Mouse (Mus musculus) midbrain, postnatal 0 days (tissue): ENCODE results near the gene Emg1. TPM values are rescaled to one million over a fixed set of nuclear protein-coding genes. Genes with fewer than 3 reads are reported as not detected.

Experiments used
- ATAC-seq: fragments of 200-750 bp; cut with Nextera tagmentation; 2 replicates; pipeline ENCODE4 v1.8.0; 2017; ENCODE audit warnings: moderate number of reproducible peaks, mild to moderate bottlenecking, moderate TSS enrichment, moderate library complexity; ENCODE audit not compliant: low FRiP score
- DNase-seq: peaks from one replicate; pipeline ENCODE4 v3.0.0-alpha.2; 2015; ENCODE audit warnings: low spot score
- H3K27ac ChIP-seq: fragments of 300-500 bp; sonication (generic); 2 replicates; pipeline ENCODE4 v1.5.1; 2014; ENCODE audit warnings: low read depth, mild to moderate bottlenecking, low read length, mixed read lengths
- H3K27me3 ChIP-seq: fragments of 300-500 bp; sonication (generic); 2 replicates; pipeline ENCODE4 v1.6.1; 2014; ENCODE audit warnings: low read length, control low read depth, mixed read lengths; ENCODE audit not compliant: insufficient read depth
- H3K36me3 ChIP-seq: fragments of 300-500 bp; sonication (generic); 2 replicates; pipeline ENCODE4 v1.6.1; 2014; ENCODE audit warnings: low read length, control low read depth, mixed read lengths; ENCODE audit not compliant: insufficient read depth
- H3K4me1 ChIP-seq: fragments of 300-500 bp; sonication (generic); 2 replicates; pipeline ENCODE4 v1.6.1; 2014; ENCODE audit warnings: mild to moderate bottlenecking, control low read depth, antibody characterized with exemption, low read length, mixed read lengths; ENCODE audit not compliant: insufficient read depth
- H3K4me2 ChIP-seq: fragments of 300-500 bp; sonication (generic); 2 replicates; pipeline ENCODE4 v1.6.1; 2014; ENCODE audit warnings: low read depth, mild to moderate bottlenecking, low read length, mixed read lengths; ENCODE audit not compliant: poor library complexity, severe bottlenecking
- H3K4me3 ChIP-seq: fragments of 300-500 bp; sonication (generic); 2 replicates; pipeline ENCODE4 v1.5.1; 2014; ENCODE audit warnings: low read depth, mild to moderate bottlenecking, low read length, moderate library complexity
- H3K9ac ChIP-seq: fragments of 300-500 bp; sonication (generic); replicated peaks from 2 replicates; pipeline ENCODE4 v1.6.1; 2014; ENCODE audit warnings: mild to moderate bottlenecking, low read length, moderate library complexity, mixed read lengths; ENCODE audit not compliant: poor library complexity, severe bottlenecking
- H3K9me3 ChIP-seq: fragments of 300-500 bp; sonication (generic); 2 replicates; pipeline ENCODE4 v1.6.1; 2016; ENCODE audit warnings: low read length, control low read depth
- CTCF ChIP-seq: IDR thresholded peaks from 2 replicates; pipeline ENCODE4 v1.5.1; 2016; ENCODE audit warnings: antibody characterized with exemption, mild to moderate bottlenecking
- WGBS: fragments of 180-500 bp; shearing (Covaris S2); extraction: QIAGEN DNeasy Blood & Tissue Kit; methylation state at CpG from one replicate; pipeline ENCODE4 v1.1.7; 2014; 5-methylcytosine and 5-hydroxymethylcytosine counted together
- polyA plus RNA-seq: library from polyadenylated mRNA; unstranded; fragments of >200 nt; fragmentation: Nextera tagmentation; extraction: Ambion mirVana; gene quantifications from 2 replicates; pipeline ENCODE4 v1.2.1, GENCODE M21; 2015
- total RNA-seq: library from RNA; depleted of rRNA; stranded (reverse); fragments of >200 nt; gene quantifications from 2 replicates; pipeline ENCODE4 v1.2.3, GENCODE M21; 2014

Emg1 gene
- total and polyA plus RNA-seq, 2 experiments from 2014 or later, result 89.8 to 99.9 TPM

DNA sequence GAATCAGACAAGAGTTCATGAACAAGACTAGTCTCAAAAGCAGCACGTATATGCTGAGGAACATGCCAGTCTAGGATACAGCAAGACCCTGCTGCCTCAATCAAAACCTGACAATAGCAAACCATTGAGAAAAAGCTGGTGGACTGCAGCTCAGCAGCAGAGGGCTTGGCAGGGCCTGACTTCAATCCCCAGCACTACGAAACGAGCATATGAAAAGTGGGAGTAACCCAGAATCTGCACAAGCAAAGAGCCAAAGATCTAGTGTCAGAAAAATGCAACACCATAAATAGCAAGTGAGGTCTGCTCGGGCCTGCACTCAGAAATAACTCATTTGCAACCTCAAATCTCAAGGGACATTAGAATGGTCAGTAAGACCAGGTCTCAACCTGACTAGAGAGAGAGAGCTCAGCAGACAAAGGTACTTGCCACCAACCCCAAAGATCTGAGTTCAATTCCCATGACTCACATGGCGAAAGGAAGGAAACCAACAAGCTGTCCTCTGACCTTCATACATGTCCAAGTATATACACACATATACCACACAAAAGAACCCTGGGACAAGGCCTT is 5.8 kb downstream of the Emg1 start:
- DNase-seq, result no peak
- no peaks in the 10 kb centered on the region for H3K9me3 ChIP-seq
- peaks cover 37% of the 10 kb centered on the region for H3K36me3 ChIP-seq
- no peak overlapping the region for H3K9ac ChIP-seq
- H3K27me3 ChIP-seq, result no peaks in the 10 kb centered on the region
- no peak overlapping the region for H3K4me3 ChIP-seq
- WGBS, result 88% methylated on average over 5 of the region's 5 CpGs
- TF ChIP-seq CTCF, result no peak
- no peak overlapping the region for H3K4me2 ChIP-seq
- ATAC-seq, result no peak
- H3K4me1 ChIP-seq, result peaks cover 6% of the 10 kb centered on the region; the same call in 1 of the 2 replicates
- no peak overlapping the region for H3K27ac ChIP-seq

GRCm38 (mm10) chr6:124704417-124704816 is 7.6 kb downstream of the Emg1 start:
- Histone ChIP-seq H3K27ac (no peak overlapping the region), H3K36me3 (peaks cover 44% of the 10 kb centered on the region), H3K4me3 (no peak overlapping the region), H3K4me1 (no peaks in the 10 kb centered on the region), H3K4me2 (no peak overlapping the region), H3K9me3 (no peaks in the 10 kb centered on the region), H3K9ac (no peak overlapping the region), H3K27me3 (no peaks in the 10 kb centered on the region)
- no peak for TF ChIP-seq CTCF
- 95% methylated on average over 2 of the region's 2 CpGs for WGBS
- no peak for DNase-seq
- ATAC-seq, result no peak

GRCm38 (mm10) chr6:124703789-124704188 is 8.2 kb downstream of the Emg1 start:
- DNase-seq (no peak), ATAC-seq (no peak)
- no peak for TF ChIP-seq CTCF
- H3K9me3 ChIP-seq, result no peaks in the 10 kb centered on the region
- 77% methylated on average over 7 of the region's 7 CpGs for WGBS
- no peak overlapping the region for H3K4me3 ChIP-seq
- no peaks in the 10 kb centered on the region for H3K27me3 ChIP-seq
- no peak overlapping the region for H3K27ac ChIP-seq
- peaks cover 49% of the 10 kb centered on the region for H3K36me3 ChIP-seq
- H3K4me1 ChIP-seq, result no peaks in the 10 kb centered on the region
- no peak overlapping the region for H3K9ac ChIP-seq
- H3K4me2 ChIP-seq, result no peak overlapping the region

DNA sequence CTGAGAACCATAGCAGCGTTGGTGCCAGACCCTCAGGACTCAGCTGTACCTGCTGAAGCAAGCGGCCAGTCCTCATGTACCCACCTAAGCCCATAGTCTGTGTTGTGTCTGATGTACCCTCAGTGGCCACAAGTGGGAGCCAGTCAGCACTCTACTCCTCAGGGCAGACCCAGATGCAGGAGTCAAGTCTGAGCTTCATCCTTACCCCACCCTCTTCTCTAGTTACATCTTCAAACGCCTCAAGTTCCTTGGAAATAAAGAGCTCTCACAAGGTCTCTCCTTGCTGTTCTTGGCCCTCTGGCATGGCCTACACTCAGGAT is 9.2 kb downstream of the Emg1 start:
- H3K4me3 ChIP-seq, result no peak overlapping the region
- TF ChIP-seq CTCF, result peak; percentile 88
- H3K27ac ChIP-seq, result no peak overlapping the region
- no peaks in the 10 kb centered on the region for H3K27me3 ChIP-seq
- no peak overlapping the region for H3K9ac ChIP-seq
- DNase-seq (peak; percentile 68), ATAC-seq (peak; percentile 65)
- no peaks in the 10 kb centered on the region for H3K9me3 ChIP-seq
- no peak overlapping the region for H3K4me2 ChIP-seq
- H3K36me3 ChIP-seq, result peaks cover 52% of the 10 kb centered on the region
- no peaks in the 10 kb centered on the region for H3K4me1 ChIP-seq
- 52% methylated on average over 3 of the region's 3 CpGs for WGBS

GRCm38 (mm10) chr6:124702102-124702783 is 9.7 kb downstream of the Emg1 start:
- 92% methylated on average over 17 of the region's 17 CpGs for WGBS
- no peak overlapping the region for H3K27ac ChIP-seq
- H3K4me2 ChIP-seq, result no peak overlapping the region
- no peaks in the 10 kb centered on the region for H3K4me1 ChIP-seq
- no peaks in the 10 kb centered on the region for H3K9me3 ChIP-seq
- peaks cover 49% of the 10 kb centered on the region for H3K36me3 ChIP-seq
- TF ChIP-seq CTCF, result no peak
- no peak overlapping the region for H3K9ac ChIP-seq
- H3K27me3 ChIP-seq, result no peaks in the 10 kb centered on the region
- H3K4me3 ChIP-seq, result no peak overlapping the region
- DNase-seq, result no peak
- ATAC-seq, result peak; percentile 38; the same call in 1 of the 2 replicates

- Histone ChIP-seq H3K27ac (no peak overlapping the region), H3K4me3 (no peak overlapping the region), H3K9ac (no peak overlapping the region), H3K4me1 (no peaks in the 10 kb centered on the region), H3K4me2 (no peak overlapping the region), H3K36me3 (peaks cover 48% of the 10 kb centered on the region), H3K27me3 (no peaks in the 10 kb centered on the region), H3K9me3 (no peaks in the 10 kb centered on the region)
- ATAC-seq, result no peak
- peak; percentile 56 for TF ChIP-seq CTCF
- DNase-seq, result peak; percentile 48
- 80% methylated on average over 8 of the region's 8 CpGs for WGBS
These were observed 10.6 kb downstream of the Emg1 start for GRCm38 (mm10) chr6:124701338-124701737.
